Mouse (Mus musculus) right cerebral cortex, postnatal 14 days (tissue): ENCODE data around the gene Zfp365.

ENCODE experiments used
- DNase-seq: peaks from one replicate; pipeline ENCODE4 v3.0.0; 2022

The Zfp365 gene

GRCm38 (mm10) chr10:67840735-67841134 lies 71.7 kb downstream of the Zfp365 start:
- DNase-seq: no peak

- DNase-seq: no peak
Observed at GRCm38 (mm10) chr10:67839156-67839555, 73.3 kb downstream of the Zfp365 start.

GRCm38 (mm10) chr10:67836426-67836825 lies 76.0 kb downstream of the Zfp365 start:
- DNase-seq: no peak
